Mouse (Mus musculus): ENCODE data around the gene Irf5.

- TF ChIP-seq CTCF (IDR thresholded peaks at IDR 0.05; ENCODE audit: low read depth, low read length) (no peak), POLR2A (IDR thresholded peaks at IDR 0.05; ENCODE audit: borderline replicate concordance, low read depth, low read length) (no peak)
Observed at GRCm38 (mm10) chr6:29557112-29557511, 30.7 kb downstream of the Irf5 start.
